Mouse (Mus musculus) gastrocnemius, postnatal 14 days (tissue): ENCODE results near the gene Olfr1143. TPM values are rescaled to one million over a fixed set of nuclear protein-coding genes. Genes with fewer than 3 reads are reported as not detected.

Source experiments
- DNase-seq: peaks from one replicate; pipeline ENCODE4 v3.0.0; 2021; ENCODE audit warnings: mixed read lengths
- intact Hi-C: fragments of 180-260 bp; cut with DNase I; formaldehyde crosslinking; loops from one replicate; pipeline ENCODE4 v1.15.1; 2025; ENCODE audit warnings: low total_unique reads
- long read RNA-seq, 2 experiments: library from polyadenylated mRNA; stranded (forward); transcript quantifications; one replicate each; pipeline ENCODE4 v2.0.0; 2021
- total RNA-seq, 2 experiments: library from RNA; stranded (reverse); gene quantifications; 2 replicates each; pipeline ENCODE4 v1.2.3; 2021

The Olfr1143 gene
- total RNA-seq, result not detected
- long read RNA-seq, experiment 1, result 0 reads
- long read RNA-seq, experiment 2, result 0 reads

GRCm38 (mm10) chr2:87800292-87800691 is at the start of gene Olfr1143:
Gene Olfr1143, plus strand, starts transcription at chr2:87800592.
- no peak for DNase-seq
- intact Hi-C loops, result no loop called here

- intact Hi-C loops, result no loop called here
- no peak for DNase-seq
Measured at GRCm38 (mm10) chr2:87753891-87754290, 46.5 kb upstream of the Olfr1143 start, which contains the start of gene Olfr1141. Gene Olfr1141, minus strand, starts transcription at chr2:87753991.

GRCm38 (mm10) chr2:87776143-87776542 is 24.2 kb upstream of the Olfr1143 start:
- DNase-seq, result no peak
- intact Hi-C loops, result no loop called here

GRCm38 (mm10) chr2:87779183-87779582 is 21.2 kb upstream of the Olfr1143 start, which contains the start of gene Olfr152:
Gene Olfr152, plus strand, starts transcription at chr2:87779483.
- DNase-seq, result no peak
- intact Hi-C loops, result no loop called here

GRCm38 (mm10) chr2:87809522-87809921 is 9.1 kb downstream of the Olfr1143 start, which contains the start of gene Olfr1145:
Gene Olfr1145, plus strand, starts transcription at chr2:87809822.
- intact Hi-C loops, result no loop called here
- DNase-seq, result no peak

GRCm38 (mm10) chr2:87830233-87830632 is 29.8 kb downstream of the Olfr1143 start, which contains the start of gene Olfr1148:
Gene Olfr1148, plus strand, starts transcription at chr2:87830533.
- intact Hi-C loops, result no loop called here
- no peak for DNase-seq

- intact Hi-C loops, result no loop called here
- no peak for DNase-seq
Measured at GRCm38 (mm10) chr2:87843693-87844092, 43.3 kb downstream of the Olfr1143 start, which contains the start of gene Olfr1150-ps1. Gene Olfr1150-ps1, plus strand, starts transcription at chr2:87843993.

Other genes with a start within 250 kb of the Olfr1143 start
- gene Olfr1129, start 226.7 kb upstream of the Olfr1143 start, total RNA-seq, result not detected
- not detected for gene Olfr1130, start 194.4 kb upstream of the Olfr1143 start, total RNA-seq
- gene Olfr1131, start 173.5 kb upstream of the Olfr1143 start, total RNA-seq, result not detected
- not detected for gene Olfr1132, start 163.1 kb upstream of the Olfr1143 start, total RNA-seq
- gene Olfr1133, start 153.2 kb upstream of the Olfr1143 start, total RNA-seq, result not detected
- not detected for gene Olfr1134, start 142.1 kb upstream of the Olfr1143 start, total RNA-seq
- not detected for gene Olfr1135, start 126.9 kb upstream of the Olfr1143 start, total RNA-seq
- gene Olfr1136, start 106.6 kb upstream of the Olfr1143 start, total RNA-seq, result not detected
- gene Olfr1137, start 87.4 kb upstream of the Olfr1143 start, total RNA-seq, result not detected
- gene Olfr1138, start 60.6 kb upstream of the Olfr1143 start, total RNA-seq, result not detected
- gene Olfr1140, start 56.8 kb upstream of the Olfr1143 start, total RNA-seq, result not detected
- gene Olfr1141, start 46.6 kb upstream of the Olfr1143 start, total RNA-seq, result not detected
- not detected for gene Olfr152, start 21.1 kb upstream of the Olfr1143 start, total RNA-seq
- not detected for gene Olfr1145, start 9.2 kb downstream of the Olfr1143 start, total RNA-seq
- not detected for gene Olfr1148, start 29.9 kb downstream of the Olfr1143 start, total RNA-seq
- not detected for gene Olfr1150-ps1, start 43.4 kb downstream of the Olfr1143 start, total RNA-seq
- not detected for gene Olfr1151, start 55.3 kb downstream of the Olfr1143 start, total RNA-seq
- not detected for gene Olfr1152, start 65.9 kb downstream of the Olfr1143 start, total RNA-seq
- not detected for gene Olfr1153, start 94.4 kb downstream of the Olfr1143 start, total RNA-seq
- gene Olfr1154, start 104.6 kb downstream of the Olfr1143 start, total RNA-seq, result not detected
- gene Olfr1155, start 144.5 kb downstream of the Olfr1143 start, total RNA-seq, result not detected
- not detected for gene Olfr1156, start 152.5 kb downstream of the Olfr1143 start, total RNA-seq
- not detected for gene Olfr1157, start 167.7 kb downstream of the Olfr1143 start, total RNA-seq
- not detected for gene Olfr74, start 174.1 kb downstream of the Olfr1143 start, total RNA-seq
- not detected for gene Olfr1158, start 189.5 kb downstream of the Olfr1143 start, total RNA-seq
- gene Olfr1160, start 207.7 kb downstream of the Olfr1143 start, total RNA-seq, result not detected
- not detected for gene Olfr1161, start 222.2 kb downstream of the Olfr1143 start, total RNA-seq
- not detected for gene Olfr73, start 237.1 kb downstream of the Olfr1143 start, total RNA-seq